Mouse (Mus musculus) frontal cortex, postnatal 25 days (tissue): ENCODE results near the gene Xrcc5.

ENCODE experiments used
- DNase-seq, 2 experiments: peaks; one replicate each; pipeline ENCODE4 v3.0.0; 2022; ENCODE audit warnings: low spot score in 2 of 2

The Xrcc5 gene

DNA sequence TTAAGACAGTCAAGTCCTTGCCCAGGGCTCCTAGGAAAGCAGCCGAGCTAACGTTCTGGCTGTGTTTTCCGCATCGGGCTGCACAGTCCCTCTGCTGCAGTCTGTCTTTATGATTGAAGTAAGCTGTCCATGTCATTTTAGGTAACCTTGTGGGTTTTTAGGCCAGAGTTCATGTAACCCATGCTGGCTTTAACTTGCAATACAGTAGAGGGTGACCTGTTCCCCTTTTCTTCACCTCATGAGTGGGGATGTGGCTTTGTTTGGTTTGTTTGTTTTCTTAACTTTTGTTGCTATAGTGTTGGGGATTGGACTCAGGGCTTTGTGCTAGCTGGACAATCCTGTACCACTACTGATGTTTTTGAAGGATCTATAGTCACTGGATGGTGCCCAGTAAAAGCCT is 83.2 kb downstream of the Xrcc5 start:
- no peak for DNase-seq

DNA sequence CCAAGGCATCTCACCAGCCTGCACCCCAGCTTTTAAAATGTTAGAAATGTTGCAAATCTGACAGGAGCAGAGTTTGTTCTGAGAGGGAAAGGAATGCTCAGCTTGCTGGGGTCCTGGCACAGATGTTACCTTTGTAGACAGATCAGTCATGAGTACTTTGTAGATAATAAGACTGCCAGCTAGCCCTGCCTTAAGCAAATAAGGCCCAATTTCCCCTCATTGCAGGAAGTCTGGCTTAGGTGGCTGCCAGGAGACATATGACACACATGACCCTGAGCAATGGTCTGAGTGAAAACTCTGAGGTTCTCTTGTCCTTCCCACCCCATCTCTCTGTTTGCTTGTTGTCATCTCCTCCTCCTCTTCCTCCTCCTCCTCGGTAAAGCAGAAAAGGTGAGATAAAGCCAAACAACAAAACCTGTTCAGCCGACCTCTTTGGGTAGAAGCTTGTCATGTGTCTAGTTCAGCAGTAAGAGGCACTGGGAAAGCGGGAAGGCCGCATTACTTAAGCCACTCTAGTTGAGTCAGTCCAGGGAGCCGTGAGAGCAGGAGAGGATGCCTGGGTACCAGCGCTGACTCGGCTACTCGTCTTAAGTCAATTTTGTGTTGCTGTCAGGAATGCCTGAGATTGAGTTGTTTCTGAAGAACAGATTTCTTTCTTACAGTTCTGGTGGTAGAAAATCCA is 92.6 kb downstream of the Xrcc5 start:
- DNase-seq = no peak

DNA sequence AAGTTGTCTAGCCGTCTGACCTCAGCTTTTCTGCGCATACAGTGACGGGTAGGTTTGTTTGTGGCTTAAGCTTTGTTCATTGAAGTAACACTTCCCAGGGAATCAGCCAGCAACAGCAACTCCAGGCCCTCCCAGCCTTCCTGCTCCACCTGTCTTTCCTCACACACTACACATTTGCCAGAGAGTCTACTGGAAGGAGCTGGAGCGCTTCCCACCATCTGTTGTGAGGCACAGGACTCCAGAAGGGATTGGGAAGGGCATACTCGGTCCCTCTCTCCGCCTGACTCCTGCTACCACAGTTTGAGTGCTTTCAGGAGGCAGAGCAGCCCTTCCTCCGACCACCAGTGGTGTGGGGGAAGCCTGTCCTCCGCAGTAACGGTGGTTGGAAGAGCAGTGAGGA is 93.4 kb downstream of the Xrcc5 start:
- DNase-seq = peak in 1 of 2 experiments; percentile 16

DNA sequence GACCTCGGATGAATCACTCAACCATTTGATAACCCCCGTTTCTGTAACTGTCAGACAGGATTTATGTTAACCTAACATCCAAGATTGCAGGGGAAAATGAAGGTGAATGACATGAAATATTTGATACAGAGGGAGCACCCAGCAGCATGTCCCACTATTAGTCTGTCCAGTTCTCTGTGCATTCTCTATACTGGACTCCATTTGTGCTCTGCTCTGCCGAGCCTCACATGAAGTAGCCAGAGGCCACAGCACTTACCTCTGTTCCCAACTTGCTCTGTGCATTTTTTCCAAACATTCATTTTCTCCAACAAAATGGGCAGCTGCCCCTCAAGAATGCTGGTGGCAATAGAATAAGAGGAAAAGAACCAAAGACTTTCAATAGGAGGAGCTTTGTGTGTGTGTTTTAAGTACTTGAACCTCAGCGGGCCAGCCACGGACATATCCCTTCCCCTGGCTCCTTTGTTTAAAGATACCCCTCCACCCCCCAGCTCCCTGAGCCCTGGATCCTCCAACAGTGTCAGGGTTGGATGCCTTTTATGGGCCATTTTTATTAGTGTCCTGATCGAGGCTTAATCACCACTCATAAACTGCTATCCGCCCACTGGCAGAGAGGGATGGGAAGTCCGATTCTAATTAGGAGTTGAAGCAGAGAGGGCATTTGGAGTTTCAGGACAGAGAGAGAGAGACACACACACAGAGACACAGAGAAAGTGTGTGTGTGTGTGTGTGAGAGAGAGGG is 94.3 kb downstream of the Xrcc5 start:
- DNase-seq = no peak

DNA sequence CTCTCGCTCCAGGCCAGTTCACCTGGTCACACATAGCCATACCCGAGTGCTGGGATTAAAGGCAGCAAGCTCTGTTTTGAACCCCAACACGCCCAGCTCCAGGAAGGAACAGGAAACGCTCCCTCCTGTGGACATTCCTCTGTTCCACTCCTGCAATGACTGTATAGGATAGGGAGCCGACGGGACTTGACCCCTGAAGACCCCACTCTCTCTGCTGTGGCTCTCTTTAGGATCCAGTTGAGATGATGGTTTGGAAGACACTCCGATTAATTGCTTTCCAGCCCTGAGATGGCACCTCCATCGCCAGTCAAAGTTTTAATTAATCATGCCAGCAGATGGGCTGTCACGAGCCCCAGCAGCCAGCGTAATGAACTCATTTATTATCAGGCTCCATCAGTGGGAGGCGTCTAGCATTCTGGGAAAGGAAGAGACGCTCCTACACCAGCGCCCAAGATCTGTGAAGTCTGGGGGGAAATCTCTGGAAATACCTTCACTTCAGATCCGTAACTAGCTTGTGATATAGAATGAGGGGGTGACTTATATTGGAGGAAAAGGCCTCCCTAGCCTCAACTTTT is 99.4 kb downstream of the Xrcc5 start:
- DNase-seq = no peak

DNA sequence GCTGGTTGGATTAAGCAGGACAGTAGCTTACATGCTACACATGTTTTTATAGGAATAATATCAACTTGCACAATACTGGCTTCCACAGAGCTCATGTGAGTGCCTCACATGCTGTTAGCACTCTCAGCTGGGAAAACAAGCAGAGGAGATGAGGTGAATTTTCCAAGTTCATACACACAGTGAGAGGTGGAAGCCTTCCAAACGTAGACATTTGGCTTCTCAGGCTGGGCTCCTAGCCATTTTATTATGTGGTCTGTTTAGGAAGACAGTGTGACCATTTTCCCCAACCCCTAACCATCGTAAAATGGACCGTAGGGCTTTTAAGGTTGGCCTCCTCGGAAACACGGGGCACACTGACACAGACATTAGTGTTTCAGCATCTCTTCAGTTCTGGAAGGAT is 102.7 kb downstream of the Xrcc5 start:
- DNase-seq = no peak

DNA sequence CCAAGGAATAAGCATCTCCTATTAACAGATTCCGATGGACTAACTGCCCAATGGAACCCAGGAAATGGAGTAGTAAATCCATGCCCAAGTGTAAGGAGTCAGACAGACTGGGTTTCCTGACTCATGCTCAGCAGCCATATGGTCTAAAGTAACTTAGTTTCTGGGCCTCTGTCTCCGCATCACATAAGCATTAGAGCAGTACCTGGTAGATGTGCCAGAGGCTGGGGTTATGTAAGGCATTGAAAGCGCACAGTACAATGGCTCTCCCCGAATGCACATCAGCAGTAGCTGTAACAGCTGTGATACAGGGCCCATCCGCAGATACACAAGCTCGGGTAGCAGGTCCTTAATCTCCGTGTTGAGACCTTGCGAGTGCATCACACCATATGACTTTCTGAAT is 103.9 kb downstream of the Xrcc5 start:
- DNase-seq = no peak

DNA sequence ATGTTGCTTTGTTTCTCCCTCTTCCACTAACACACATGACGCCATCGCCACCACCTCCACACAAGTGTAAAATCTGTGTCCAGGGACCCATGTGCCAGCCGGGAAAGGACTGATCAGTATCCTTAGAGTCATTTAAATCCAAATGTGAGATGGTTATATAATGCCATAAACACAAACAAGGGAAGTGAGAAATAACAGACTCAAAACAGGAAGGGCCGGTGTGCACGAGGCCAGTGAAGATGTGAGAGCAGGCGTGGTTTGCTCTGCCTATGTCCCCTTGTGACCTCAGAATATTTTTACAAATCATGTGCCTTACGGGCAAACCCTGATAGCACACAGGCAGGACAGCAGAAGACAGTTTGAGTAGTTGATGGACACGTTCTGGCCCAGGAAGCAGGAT is 106.0 kb downstream of the Xrcc5 start:
- DNase-seq = no peak

DNA sequence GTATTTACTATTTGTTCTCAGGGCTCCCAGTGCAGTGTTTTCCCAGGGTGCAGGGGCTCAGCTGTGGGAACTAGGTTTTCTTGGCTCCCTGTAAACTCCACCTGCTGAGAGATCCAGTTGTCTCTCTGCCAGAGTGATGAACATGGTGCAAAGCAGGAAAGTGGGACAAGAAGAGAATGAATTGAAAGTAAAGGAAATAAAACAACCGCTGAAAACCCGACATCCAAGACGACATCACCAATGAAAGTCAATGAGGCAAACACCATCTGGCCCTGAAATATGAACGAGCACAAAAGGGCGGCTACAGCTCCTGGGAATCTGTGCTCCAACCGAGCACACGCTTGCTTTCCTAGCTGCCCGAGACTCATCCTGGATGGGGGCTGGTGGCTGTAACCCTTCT is 106.9 kb downstream of the Xrcc5 start:
- no peak for DNase-seq

DNA sequence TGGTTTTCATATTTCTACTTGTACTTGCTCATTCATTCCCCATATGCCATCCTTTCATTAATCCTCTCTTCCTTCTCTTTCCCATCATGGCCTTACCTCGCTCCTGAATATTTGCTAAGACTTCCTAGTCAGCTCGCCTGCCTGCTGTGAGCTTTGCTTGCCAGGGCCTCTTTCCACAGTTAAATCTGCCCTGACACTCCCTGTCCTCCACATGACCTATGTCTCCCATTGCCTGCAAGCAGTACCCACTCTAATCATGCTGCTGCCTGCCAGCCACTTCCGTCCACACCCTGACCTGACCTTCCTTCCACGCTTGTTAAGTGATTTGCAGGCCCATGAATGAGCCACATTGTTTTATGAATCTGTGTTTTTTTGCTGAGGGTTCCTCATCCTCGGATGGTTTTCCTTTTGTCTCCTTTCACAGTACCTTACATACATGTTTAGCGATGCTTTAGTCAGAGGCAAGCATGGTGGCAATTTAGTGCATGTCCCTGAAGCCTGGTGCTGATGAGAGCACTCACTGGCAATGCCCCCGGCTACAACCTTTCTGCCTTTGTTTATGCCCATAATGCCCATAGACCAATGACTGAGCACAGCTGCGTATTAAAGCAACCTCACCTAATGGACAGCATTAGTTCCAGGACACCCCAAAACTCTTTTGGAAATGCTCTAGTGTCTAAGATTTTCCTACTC is 107.5 kb downstream of the Xrcc5 start:
- DNase-seq = no peak

DNA sequence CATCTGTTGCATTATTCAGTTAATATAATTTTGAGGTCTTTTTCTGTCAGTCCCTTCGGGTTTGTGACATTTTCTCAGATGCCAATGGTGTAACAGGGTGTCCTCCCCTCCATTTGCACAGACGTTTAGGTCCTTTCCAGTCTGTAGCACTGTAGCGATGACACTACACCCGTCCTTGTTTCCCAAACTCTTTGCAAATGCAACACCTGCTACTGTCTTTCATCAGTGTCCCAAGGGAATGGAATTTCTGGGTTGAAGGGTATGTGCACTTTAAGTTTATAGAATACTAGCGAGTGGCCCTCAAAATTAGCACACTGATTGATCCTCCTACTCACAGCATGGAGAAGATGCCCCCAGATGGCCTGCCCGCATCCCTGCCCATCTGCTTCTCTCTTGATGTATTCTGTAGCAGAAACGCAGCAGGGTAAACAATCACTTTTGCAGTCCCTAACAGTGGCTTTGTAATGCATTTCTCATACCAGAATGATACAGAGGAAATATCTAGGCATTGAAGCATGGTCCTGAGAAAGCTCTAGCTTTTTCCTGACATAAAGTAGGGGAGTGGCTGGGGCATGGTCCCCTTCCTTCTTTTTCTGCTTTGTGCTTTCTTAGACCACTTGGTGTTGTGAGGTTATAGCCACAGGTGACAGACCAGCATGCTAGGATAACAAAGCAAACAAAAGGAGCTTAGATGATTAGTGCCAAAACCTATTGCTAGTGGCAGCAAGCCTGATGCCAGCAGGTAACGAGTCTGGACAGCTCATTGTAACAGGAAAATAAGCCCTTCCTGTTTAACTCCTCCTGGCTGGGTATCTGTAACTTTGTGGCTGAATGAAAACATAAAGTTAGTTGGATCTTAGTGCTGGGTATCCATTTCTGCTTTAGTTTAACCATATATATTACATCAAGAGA is 111.8 kb downstream of the Xrcc5 start:
- DNase-seq = no peak

DNA sequence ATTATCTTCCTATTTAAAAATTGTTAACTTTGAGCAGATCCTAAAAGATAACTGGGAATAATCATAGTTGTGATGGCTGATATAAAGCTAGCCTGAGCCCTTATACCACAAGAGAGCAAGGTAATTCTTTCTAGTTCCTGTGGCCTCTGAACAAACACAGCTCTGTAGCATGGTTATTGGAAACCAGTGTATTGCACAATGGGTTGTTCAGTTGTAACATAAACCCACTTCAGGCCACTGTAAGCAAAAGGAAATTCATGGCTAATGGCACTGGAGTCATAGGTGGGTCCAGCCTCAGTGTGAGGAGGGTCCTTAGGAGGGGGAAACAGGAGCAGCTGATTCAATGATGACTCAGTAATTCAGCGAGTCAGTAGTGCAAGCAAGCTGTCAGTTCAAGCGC is 113.0 kb downstream of the Xrcc5 start:
- no peak for DNase-seq

DNA sequence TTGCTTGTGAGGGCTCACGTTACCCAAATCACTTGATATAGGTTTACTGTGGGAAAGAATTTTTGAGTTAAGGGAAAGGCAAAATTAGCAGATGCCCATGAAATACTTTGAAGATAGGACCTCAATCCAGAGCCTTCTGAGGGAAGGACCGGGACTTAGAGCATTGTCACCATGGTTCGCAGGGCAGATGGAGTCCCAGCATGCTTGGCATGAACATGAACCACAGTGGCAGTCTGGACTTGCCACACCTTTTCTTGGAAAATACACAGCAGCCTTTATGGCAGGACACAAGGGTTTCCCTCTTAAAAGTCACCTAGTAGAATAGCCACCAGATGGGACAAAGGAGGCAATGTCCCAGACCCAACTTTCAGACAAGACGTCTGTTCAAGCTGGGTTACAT is 114.9 kb downstream of the Xrcc5 start:
- DNase-seq = no peak

DNA sequence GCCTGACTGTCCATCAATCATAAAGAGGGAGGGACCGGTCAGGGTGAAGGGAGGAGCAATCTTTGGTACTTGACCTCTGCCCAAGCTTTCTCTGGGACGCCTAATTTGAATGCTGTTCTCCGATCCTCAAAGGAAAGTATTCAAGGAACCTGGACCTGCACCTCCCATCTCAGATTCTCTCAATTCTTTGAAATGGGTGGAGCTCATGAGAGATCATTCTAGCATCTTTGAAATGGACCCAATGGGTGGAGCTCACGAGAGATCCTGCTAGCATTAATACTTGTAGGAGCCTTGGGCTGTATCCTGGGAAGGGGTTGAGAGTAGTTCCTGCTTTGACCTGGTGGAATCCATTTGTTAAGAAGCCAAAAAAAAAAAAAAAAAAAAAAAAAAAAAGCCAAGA is 119.2 kb downstream of the Xrcc5 start:
- no peak for DNase-seq

DNA sequence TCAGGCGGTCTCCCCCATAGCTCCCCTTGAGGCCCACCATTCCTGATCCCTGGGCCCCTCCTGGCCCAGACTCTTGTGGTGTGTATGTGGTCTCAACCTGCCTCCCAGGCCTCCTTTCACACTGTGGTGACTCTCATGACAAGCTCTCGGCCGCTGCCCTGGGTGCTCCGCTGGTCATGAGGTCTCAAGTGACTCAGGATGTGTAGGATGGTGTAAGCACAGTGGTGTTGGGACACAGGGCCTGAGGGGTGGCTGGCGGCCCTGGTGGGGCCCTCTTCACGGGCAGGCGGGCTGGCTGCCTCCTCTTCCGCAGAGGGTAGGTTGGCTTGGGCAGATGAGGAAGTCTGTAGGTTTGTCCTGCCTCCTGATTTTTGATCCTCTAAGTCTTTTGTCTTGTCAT is 121.3 kb downstream of the Xrcc5 start:
- DNase-seq = no peak

DNA sequence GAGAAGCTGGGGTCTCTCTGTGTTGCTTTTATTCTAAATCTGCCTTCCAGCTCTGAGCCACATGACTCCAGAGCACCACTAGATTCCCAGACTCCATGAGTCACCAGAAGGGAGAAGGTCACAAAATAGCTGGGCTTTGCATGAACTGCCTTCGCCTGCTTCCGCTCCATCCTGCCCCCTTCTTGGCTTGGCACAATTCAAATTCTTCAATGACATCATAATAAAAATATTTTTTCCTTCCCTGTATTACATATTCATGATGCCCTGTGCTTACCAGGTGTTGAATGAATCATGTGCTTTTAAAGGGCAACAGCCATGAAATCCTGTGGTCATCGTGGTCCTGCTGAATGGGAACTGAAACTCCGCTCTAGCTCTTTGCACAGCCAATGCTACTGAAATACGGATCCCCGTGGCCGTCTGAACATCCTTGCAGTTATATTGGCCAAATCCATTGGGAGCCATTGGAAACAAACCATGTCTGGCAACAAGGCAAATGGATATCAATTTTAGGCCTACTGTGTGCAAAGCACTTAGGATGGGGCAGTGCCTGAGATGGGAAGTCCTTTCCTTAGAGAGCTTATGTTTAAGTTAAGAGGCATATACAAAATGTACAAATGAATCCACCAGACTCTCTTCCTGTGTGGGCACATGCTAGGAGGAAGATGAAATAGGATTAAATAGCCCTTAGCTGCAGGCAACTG is 122.0 kb downstream of the Xrcc5 start:
- DNase-seq = no peak

DNA sequence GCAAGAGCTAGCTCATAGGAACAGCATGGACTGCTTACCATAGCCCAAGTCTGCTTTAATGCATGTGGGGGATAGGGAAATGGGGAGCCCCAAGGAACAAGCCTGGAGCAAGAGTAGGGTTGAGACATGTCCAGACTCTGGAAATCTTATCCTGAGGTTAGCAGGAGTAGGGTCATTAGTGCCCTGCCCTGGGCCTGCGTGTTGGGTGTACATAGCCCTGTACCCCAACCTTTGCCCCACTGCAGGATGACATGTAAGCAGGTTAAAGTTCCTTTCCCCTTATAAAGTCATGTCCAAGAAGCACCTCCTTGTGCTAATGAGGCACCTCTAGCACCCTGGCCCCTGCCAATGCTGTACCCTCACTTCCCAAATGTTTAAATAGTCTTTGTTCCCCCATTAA is 125.4 kb downstream of the Xrcc5 start:
- DNase-seq = no peak

DNA sequence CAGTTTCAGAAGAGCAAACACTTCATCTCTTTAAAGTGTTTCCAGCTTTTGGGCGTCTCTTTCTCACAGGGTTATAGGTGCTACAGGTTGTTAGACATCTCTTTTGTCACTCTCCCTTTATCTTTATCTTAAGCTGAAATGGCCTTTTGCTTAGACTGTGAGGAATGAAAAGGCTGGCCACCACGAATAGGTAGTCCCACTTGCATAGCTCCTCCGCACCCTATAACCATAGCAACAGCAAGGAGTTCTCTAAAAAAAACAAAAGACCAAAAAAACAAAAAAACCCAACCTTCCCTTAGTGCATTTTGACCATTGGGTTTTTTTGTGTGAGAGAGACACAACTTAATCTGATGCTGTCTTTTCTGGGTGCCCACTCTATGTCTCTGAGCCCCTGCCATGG is 127.3 kb downstream of the Xrcc5 start:
- no peak for DNase-seq

DNA sequence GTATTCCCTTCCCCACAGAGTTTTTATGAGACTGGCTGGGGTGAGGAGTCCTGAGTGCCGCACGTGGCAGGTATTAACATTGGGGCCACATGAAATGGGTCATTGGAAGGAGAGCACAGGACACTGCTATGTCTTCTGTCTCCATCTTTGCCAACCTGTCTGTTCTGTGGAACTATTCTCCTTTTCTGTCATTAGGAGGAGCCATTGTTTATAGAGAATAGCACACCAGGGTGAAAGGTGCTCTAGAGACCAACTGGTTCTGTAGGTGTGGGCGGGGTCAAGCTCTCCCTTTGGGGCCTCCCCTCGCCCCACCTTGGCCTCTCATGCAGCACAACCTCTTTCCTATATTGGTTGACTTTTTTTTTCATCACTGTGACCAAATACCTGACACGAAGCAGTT is 129.7 kb downstream of the Xrcc5 start:
- no peak for DNase-seq

DNA sequence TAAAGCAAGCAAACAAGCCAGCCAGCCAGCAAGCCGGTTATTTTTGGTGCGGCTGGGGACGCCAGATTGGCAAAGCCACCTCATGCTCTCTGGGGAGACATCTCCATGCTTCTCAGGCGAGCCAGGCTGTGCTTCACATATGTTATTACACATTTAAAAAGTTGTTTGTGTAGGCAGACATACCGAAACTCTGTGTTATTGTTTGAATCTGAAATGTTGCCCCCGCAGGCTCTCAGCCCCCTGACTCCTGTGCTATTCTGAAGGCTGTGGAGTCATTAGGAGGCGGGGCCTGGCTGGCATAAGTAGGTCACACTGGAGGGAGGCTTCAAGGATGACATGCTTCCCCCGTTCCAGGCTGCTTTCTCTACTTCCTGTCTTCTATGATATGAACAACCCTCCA is 131.9 kb downstream of the Xrcc5 start:
- peak; percentile 6 to 20 for DNase-seq

DNA sequence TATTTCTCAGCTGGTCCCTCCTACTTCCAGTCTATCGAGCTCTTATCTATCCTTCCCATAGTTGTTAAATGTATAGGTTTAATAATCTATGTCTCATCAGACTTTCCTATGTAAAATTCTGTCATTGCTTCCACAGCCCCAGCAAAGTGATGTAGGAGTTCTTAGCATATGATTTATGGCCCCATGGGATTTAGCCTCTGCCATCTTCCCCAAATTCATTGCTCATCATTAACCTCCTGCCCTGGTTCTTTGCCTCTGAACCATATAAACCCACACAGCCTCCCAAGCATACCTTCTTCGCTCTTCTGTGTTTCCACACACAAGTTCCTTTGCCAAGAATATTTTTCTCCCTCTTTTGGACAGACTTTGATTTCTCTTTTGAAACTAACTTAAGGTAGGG is 135.5 kb downstream of the Xrcc5 start:
- DNase-seq = no peak
